Mouse (Mus musculus): ENCODE results near the gene Nr4a1.

DNA sequence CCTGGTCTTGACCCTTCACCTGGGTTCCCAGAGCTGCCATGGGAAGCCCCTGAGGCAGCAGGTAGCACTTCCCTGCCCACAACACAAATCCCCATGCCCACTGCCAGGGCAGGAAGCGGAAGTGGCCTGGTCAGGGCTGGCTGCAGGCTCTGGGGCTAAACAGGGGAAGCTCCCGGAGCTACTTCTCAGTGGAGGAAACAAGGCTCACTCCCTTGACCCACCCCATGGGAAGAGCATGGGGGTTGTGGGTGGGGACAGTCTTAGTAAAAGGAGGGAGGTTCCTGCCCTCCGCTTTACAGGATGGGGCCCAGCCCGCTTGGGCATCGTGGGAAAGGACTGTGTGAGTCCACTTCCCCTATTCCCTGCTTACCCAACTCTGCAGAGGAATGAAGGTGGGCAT, 8.4 kb downstream of the Nr4a1 start:
- TF ChIP-seq CTCF (IDR thresholded peaks at IDR 0.05; ENCODE audit: extremely low read depth, insufficient read depth, insufficient read length, insufficient replicate concordance) (no peak), POLR2A (IDR thresholded peaks at IDR 0.05; ENCODE audit: low read depth, low read length) (no peak)
